Mouse (Mus musculus) WW6 (cell line): Measurements from ENCODE around the gene En1.

Experiments used
- DNase-seq: peaks from one replicate; pipeline ENCODE4 v3.0.0-alpha.2; 2013; ENCODE audit warnings: low read depth, low spot score

The En1 gene

GRCm38 (mm10) chr1:120626930-120627621 is 24.9 kb downstream of the En1 start:
- no peak for DNase-seq

GRCm38 (mm10) chr1:120627622-120628001 is 25.4 kb downstream of the En1 start:
- no peak for DNase-seq

GRCm38 (mm10) chr1:120628821-120629220 is 26.6 kb downstream of the En1 start:
- DNase-seq, result no peak

- no peak for DNase-seq
Observed at GRCm38 (mm10) chr1:120643380-120643779, 41.2 kb downstream of the En1 start.

DNA sequence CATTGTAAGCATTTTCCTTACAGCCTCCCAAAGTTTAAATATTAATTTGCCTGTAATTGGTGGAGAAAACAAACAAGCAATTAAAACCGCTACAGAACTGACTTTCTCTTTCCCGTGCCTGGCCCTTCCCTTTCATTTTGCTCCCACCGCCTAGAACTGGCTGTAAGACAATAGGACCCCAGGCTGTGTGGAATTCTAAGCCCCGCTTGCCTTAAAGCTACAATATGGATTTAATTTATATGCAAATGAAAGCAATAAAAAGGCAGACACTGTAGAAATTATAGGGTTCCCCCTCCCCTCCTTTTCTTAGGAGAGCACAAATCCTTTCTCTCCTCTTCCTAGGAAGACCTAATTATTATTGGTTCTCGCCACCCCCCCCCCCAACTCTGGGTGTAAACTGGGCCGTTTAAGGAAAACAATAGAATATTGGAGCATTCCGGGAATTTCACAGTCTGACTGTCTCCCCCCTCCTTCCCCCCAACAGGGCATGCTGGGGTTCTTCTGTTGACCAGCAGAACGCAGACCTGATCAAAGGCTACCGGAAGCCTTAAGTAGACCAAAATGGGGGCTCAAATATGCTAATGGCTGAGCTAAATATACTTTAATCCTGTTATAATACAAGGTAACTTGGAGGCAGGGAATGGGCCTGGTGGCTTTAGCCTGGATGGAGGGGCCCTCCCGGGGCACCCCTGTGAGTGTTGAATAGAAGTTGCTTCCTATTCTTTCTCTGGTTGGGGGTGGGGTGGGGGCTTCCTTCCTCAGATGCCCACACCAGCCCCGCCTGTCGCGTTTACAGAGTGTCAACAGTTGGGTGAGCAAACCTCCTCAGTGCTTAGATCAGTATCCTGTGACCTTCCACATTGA is 41.9 kb downstream of the En1 start:
- no peak for DNase-seq

- DNase-seq, result no peak
Observed at GRCm38 (mm10) chr1:120644755-120645154, 42.5 kb downstream of the En1 start.

DNA sequence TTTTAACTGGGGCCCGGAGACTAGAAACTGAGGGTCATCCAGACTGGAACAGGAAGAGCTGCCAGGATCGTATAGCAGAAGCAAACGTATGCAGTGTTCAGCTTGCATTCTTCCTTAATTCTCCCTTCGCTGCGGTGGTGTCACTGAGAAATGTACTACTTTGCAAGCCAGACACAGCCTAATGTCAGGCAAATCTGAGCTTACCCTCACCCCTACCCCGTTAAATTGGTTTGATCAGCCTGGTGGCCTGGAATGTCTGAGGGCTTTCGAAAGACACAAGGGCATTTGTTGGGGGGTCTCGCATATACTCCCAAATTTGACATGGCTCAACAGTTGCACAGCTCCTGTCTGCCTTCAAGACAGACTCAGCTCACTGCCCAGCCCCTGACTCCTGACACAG is 47.9 kb downstream of the En1 start:
- DNase-seq, result no peak

GRCm38 (mm10) chr1:120651997-120652396 is 49.8 kb downstream of the En1 start:
- DNase-seq, result no peak

- no peak for DNase-seq
Observed at GRCm38 (mm10) chr1:120654950-120655396, 52.8 kb downstream of the En1 start.
